Mouse (Mus musculus) heart, adult 2 months (tissue): ENCODE results near the gene Lama5.

Experiments used
- CTCF ChIP-seq: fragments of 200-600 bp; IDR thresholded peaks from 2 replicates; pipeline ENCODE4 v1.8.1; 2022; ENCODE audit warnings: antibody characterized with exemption, mild to moderate bottlenecking, moderate library complexity
- POLR2A ChIP-seq: fragments of 200-500 bp; IDR thresholded peaks from 2 replicates; pipeline ENCODE4 v1.6.1; 2011; ENCODE audit warnings: mild to moderate bottlenecking, low read depth, low read length, control low read depth; ENCODE audit not compliant: insufficient read depth

DNA sequence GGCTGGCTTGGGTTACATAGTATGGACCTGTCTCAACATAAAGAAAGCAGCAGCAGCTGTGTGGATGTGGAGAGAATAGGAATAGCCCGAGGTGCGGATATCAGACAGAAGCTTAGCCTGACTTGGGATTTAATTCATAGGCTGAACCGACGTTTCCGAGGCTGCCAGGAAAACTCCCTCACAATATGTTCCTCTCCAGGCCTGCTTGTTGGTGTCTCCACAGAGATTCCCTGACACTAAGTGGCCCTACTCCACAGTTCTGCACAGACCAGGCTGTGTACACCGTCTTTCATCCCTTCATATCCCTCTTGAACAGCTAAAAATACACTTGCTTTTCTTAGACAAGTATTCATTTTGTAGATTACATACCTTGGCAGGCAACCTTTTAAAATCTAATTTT is 78.3 kb downstream of the Lama5 start:
- TF ChIP-seq POLR2A (no peak), CTCF (no peak)
